Mouse (Mus musculus): ENCODE data around the gene Prmt9.

GRCm38 (mm10) chr8:77516845-77517244, 32.4 kb upstream of the Prmt9 start:
- TF ChIP-seq CTCF (conservative IDR thresholded peaks at IDR 0.05; ENCODE audit: low read length) (no peak), POU5F1 (IDR thresholded peaks at IDR 0.05; ENCODE audit: borderline replicate concordance, low read length) (no peak)
